Mouse (Mus musculus) kidney, postnatal 0 days (tissue): ENCODE data around the gene Snapc4. TPM values are rescaled to one million over a fixed set of nuclear protein-coding genes. Genes with fewer than 3 reads are reported as not detected.

Experiments used
- ATAC-seq: fragments of 200-750 bp; cut with Nextera tagmentation; replicated peaks from 2 replicates; pipeline ENCODE4 v1.8.0; 2017; ENCODE audit warnings: low read depth, moderate number of reproducible peaks, moderate TSS enrichment, moderate library complexity; ENCODE audit not compliant: low FRiP score
- DNase-seq: peaks from one replicate; pipeline ENCODE4 v3.0.0-alpha.2; 2016; ENCODE audit warnings: low spot score
- H3K27ac ChIP-seq: fragments of 300-500 bp; sonication (generic); 2 replicates; pipeline ENCODE4 v1.5.1; 2014; ENCODE audit warnings: mild to moderate bottlenecking
- H3K27me3 ChIP-seq: fragments of 300-500 bp; sonication (generic); 2 replicates; pipeline ENCODE4 v1.6.1; 2014; ENCODE audit warnings: low read length, mixed read lengths; ENCODE audit not compliant: insufficient read depth
- H3K36me3 ChIP-seq: fragments of 300-500 bp; sonication (generic); 2 replicates; pipeline ENCODE4 v1.6.1; 2014; ENCODE audit warnings: low read length, mixed read lengths; ENCODE audit not compliant: insufficient read depth
- H3K4me1 ChIP-seq: fragments of 300-500 bp; sonication (generic); replicated peaks from 2 replicates; pipeline ENCODE4 v1.6.1; 2014; ENCODE audit warnings: antibody characterized with exemption, low read length, mixed read lengths; ENCODE audit not compliant: insufficient read depth
- H3K4me2 ChIP-seq: fragments of 300-500 bp; sonication (generic); 2 replicates; pipeline ENCODE4 v1.6.1; 2014; ENCODE audit warnings: mild to moderate bottlenecking, low read length, moderate library complexity, mixed read lengths
- H3K4me3 ChIP-seq: fragments of 300-500 bp; sonication (generic); replicated peaks from 2 replicates; pipeline ENCODE4 v1.5.1; 2014; ENCODE audit warnings: low read depth, low read length
- H3K9ac ChIP-seq: fragments of 300-500 bp; sonication (generic); 2 replicates; pipeline ENCODE4 v1.6.1; 2014; ENCODE audit warnings: low read depth, low read length
- H3K9me3 ChIP-seq: fragments of 300-500 bp; sonication (generic); replicated peaks from 2 replicates; pipeline ENCODE4 v1.6.1; 2016; ENCODE audit warnings: low read length, inconsistent platforms, mixed read lengths
- CTCF ChIP-seq: IDR thresholded peaks from 2 replicates; pipeline ENCODE4 v1.5.1; 2016; ENCODE audit warnings: antibody characterized with exemption, low read depth, mild to moderate bottlenecking, moderate library complexity
- WGBS: fragments of 180-500 bp; shearing (Covaris S2); extraction: QIAGEN DNeasy Blood & Tissue Kit; methylation state at CpG from one replicate; pipeline ENCODE4 v1.1.7; 2014; 5-methylcytosine and 5-hydroxymethylcytosine counted together
- polyA plus RNA-seq: library from polyadenylated mRNA; unstranded; fragments of >200 nt; fragmentation: Nextera tagmentation; extraction: Ambion mirVana; gene quantifications from 2 replicates; pipeline ENCODE4 v1.2.1, GENCODE M21; 2015

The Snapc4 gene
- polyA plus RNA-seq, 1 experiment from 2014 or later = 14.6 TPM

- peak; percentile 91 for DNase-seq
- Histone ChIP-seq H3K9ac (peak overlapping the region; percentile 79; the same call in 1 of the 2 replicates), H3K36me3 (no peaks in the 10 kb centered on the region), H3K4me2 (peak overlapping the region; percentile 80), H3K27me3 (no peaks in the 10 kb centered on the region), H3K4me3 (peak overlapping the region; percentile 73), H3K9me3 (no peaks in the 10 kb centered on the region), H3K27ac (peak overlapping the region; percentile 89), H3K4me1 (0 out of 2 replicates have a peak, but pooled peaks cover 19% of the 10 kb centered on the region)
- 25% methylated on average over 13 of the region's 13 CpGs for WGBS
- ATAC-seq = peak; percentile 33; the same call in 1 of the 2 replicates
- no peak for TF ChIP-seq CTCF
Observed at GRCm38 (mm10) chr2:26314281-26315071, 66.0 kb downstream of the Snapc4 start.

- no peak for TF ChIP-seq CTCF
- Histone ChIP-seq H3K36me3 (no peaks in the 10 kb centered on the region), H3K27me3 (no peaks in the 10 kb centered on the region), H3K9ac (no peak overlapping the region), H3K4me2 (no peak overlapping the region), H3K4me1 (0 out of 2 replicates have a peak, but pooled peaks cover 21% of the 10 kb centered on the region), H3K27ac (peak overlapping the region; percentile 89; the same call in 1 of the 2 replicates), H3K4me3 (no peak overlapping the region), H3K9me3 (no peaks in the 10 kb centered on the region)
- no peak for ATAC-seq
- no peak for DNase-seq
- 94% methylated on average over 1 of the region's 1 CpGs for WGBS
Observed at GRCm38 (mm10) chr2:26313394-26313793, 67.1 kb downstream of the Snapc4 start.

GRCm38 (mm10) chr2:26312812-26313211 is 67.6 kb downstream of the Snapc4 start:
- TF ChIP-seq CTCF = peak; percentile 62
- Histone ChIP-seq H3K27ac (no peak overlapping the region), H3K4me2 (no peak overlapping the region), H3K27me3 (no peaks in the 10 kb centered on the region), H3K9ac (no peak overlapping the region), H3K36me3 (no peaks in the 10 kb centered on the region), H3K9me3 (no peaks in the 10 kb centered on the region), H3K4me3 (no peak overlapping the region), H3K4me1 (0 out of 2 replicates have a peak, but pooled peaks cover 21% of the 10 kb centered on the region)
- 60% methylated on average over 2 of the region's 2 CpGs for WGBS
- no peak for DNase-seq
- ATAC-seq = no peak

Other genes starting within 250 kb of the Snapc4 start
- gene Lhx3, start 172.4 kb downstream of the Snapc4 start, polyA plus RNA-seq = not detected in 2 replicates
- 11.3 and 12.5 TPM in 2 replicates for gene Qsox2, start 143.1 kb downstream of the Snapc4 start, polyA plus RNA-seq
- 0.04 TPM in 1 of 2 replicates, not detected in the other for gene Ccdc187, start 86.1 kb downstream of the Snapc4 start, polyA plus RNA-seq
- gene Gpsm1, start 65.1 kb downstream of the Snapc4 start, polyA plus RNA-seq = 21.3 and 23.1 TPM in 2 replicates
- gene Dnlz, start 28.5 kb downstream of the Snapc4 start, polyA plus RNA-seq = 24.2 and 25.8 TPM in 2 replicates
- 1.1 TPM in 2 replicates for gene Card9, start 19.7 kb downstream of the Snapc4 start, polyA plus RNA-seq
- gene Entr1, start 8.7 kb upstream of the Snapc4 start, polyA plus RNA-seq = 88.0 and 94.9 TPM in 2 replicates
- 74.3 and 80.9 TPM in 2 replicates for gene Pmpca, start 8.7 kb upstream of the Snapc4 start, polyA plus RNA-seq
- 18.6 and 18.9 TPM in 2 replicates for gene Inpp5e, start 28.6 kb upstream of the Snapc4 start, polyA plus RNA-seq
- 16.4 and 16.6 TPM in 2 replicates for gene Sec16a, start 64.6 kb upstream of the Snapc4 start, polyA plus RNA-seq
- gene Notch1, start 136.0 kb upstream of the Snapc4 start, polyA plus RNA-seq = 12.1 and 12.9 TPM in 2 replicates
- 199 and 211 TPM in 2 replicates for gene Egfl7, start 199.4 kb upstream of the Snapc4 start, polyA plus RNA-seq
- gene Gm20532, start 206.0 kb upstream of the Snapc4 start, polyA plus RNA-seq = not detected in 2 replicates
- gene Agpat2, start 223.8 kb upstream of the Snapc4 start, polyA plus RNA-seq = 53.8 and 57.1 TPM in 2 replicates
- gene Fam69b, start 247.8 kb upstream of the Snapc4 start, polyA plus RNA-seq = 27.3 and 29.5 TPM in 2 replicates